Mouse (Mus musculus): Measurements from ENCODE around the gene Fam240a. TPM values are rescaled to one million over a fixed set of nuclear protein-coding genes. Genes with fewer than 3 reads are reported as not detected.

Gene Fam240a
- polyA plus RNA-seq, 1 experiment from 2014 or later: not detected

- H3K27me3 ChIP-seq (replicated peaks): peaks cover 7% of the 10 kb centered on the region
- no peaks in the 10 kb centered on the region for H3K9me3 ChIP-seq
- ATAC-seq (replicated peaks): no peak
- peaks cover 12% of the 10 kb centered on the region; the same call in 1 of the 2 replicates for H3K4me1 ChIP-seq
- peak overlapping the region; percentile 79 for H3K4me2 ChIP-seq
- H3K36me3 ChIP-seq (replicated peaks): no peaks in the 10 kb centered on the region
- peak overlapping the region; percentile 75 for H3K27ac ChIP-seq
- peak overlapping the region; percentile 51 for H3K4me3 ChIP-seq
- 40% methylated on average over 5 of the region's 5 CpGs for WGBS
- H3K9ac ChIP-seq: peak overlapping the region; percentile 47
These were observed 36.4 kb upstream of the Fam240a start for GRCm38 (mm10) chr9:110952931-110953549.

- Histone ChIP-seq H3K9me3 (no peaks in the 10 kb centered on the region), H3K4me3 (no peak overlapping the region), H3K4me1 (peaks cover 14% of the 10 kb centered on the region), H3K9ac (no peak overlapping the region), H3K27me3 (replicated peaks) (peaks cover 7% of the 10 kb centered on the region), H3K36me3 (replicated peaks) (no peaks in the 10 kb centered on the region), H3K4me2 (no peak overlapping the region), H3K27ac (no peak overlapping the region)
- WGBS: 56% methylated on average over 6 of the region's 6 CpGs
- ATAC-seq (replicated peaks): no peak
These were observed 35.7 kb upstream of the Fam240a start for GRCm38 (mm10) chr9:110952398-110952797.

- ATAC-seq (replicated peaks): no peak
- 97% methylated on average over 13 of the region's 13 CpGs for WGBS
- Histone ChIP-seq H3K27me3 (replicated peaks) (peaks cover 7% of the 10 kb centered on the region), H3K4me1 (peaks cover 19% of the 10 kb centered on the region), H3K4me3 (no peak overlapping the region), H3K36me3 (replicated peaks) (no peaks in the 10 kb centered on the region), H3K9ac (no peak overlapping the region), H3K9me3 (no peaks in the 10 kb centered on the region), H3K27ac (no peak overlapping the region), H3K4me2 (no peak overlapping the region)
These were observed 35.2 kb upstream of the Fam240a start for GRCm38 (mm10) chr9:110951866-110952265.

- H3K36me3 ChIP-seq (replicated peaks): no peaks in the 10 kb centered on the region
- WGBS: 91% methylated on average over 11 of the region's 11 CpGs
- ATAC-seq (replicated peaks): no peak
- H3K4me2 ChIP-seq: no peak within 1 kb of the TSS
- peaks cover 9% of the 10 kb centered on the region for H3K27me3 ChIP-seq (replicated peaks)
- H3K4me1 ChIP-seq: peaks cover 24% of the 10 kb centered on the region
- H3K9ac ChIP-seq: no peak within 1 kb of the TSS
- no peak within 1 kb of the TSS for H3K4me3 ChIP-seq
- H3K27ac ChIP-seq: no peak within 1 kb of the TSS
- H3K9me3 ChIP-seq: no peaks in the 10 kb centered on the region
These were observed 34.7 kb upstream of the Fam240a start, which contains the start of gene Lrrc2 for GRCm38 (mm10) chr9:110951397-110951796. Gene Lrrc2, plus strand, starts transcription at chr9:110951545.

- Histone ChIP-seq H3K36me3 (replicated peaks) (no peaks in the 10 kb centered on the region), H3K4me3 (no peak overlapping the region), H3K9ac (no peak overlapping the region), H3K4me2 (no peak overlapping the region), H3K4me1 (peaks cover 25% of the 10 kb centered on the region), H3K27me3 (replicated peaks) (peaks cover 12% of the 10 kb centered on the region), H3K27ac (no peak overlapping the region), H3K9me3 (no peaks in the 10 kb centered on the region)
- ATAC-seq (replicated peaks): no peak
- WGBS: 94% methylated on average over 3 of the region's 3 CpGs
These were observed 33.4 kb upstream of the Fam240a start for GRCm38 (mm10) chr9:110950109-110950508.

GRCm38 (mm10) chr9:110948813-110949310, 32.2 kb upstream of the Fam240a start:
- H3K4me3 ChIP-seq: no peak overlapping the region
- H3K36me3 ChIP-seq (replicated peaks): no peaks in the 10 kb centered on the region
- no peak overlapping the region for H3K27ac ChIP-seq
- H3K4me2 ChIP-seq: no peak overlapping the region
- no peak for ATAC-seq (replicated peaks)
- no peaks in the 10 kb centered on the region for H3K9me3 ChIP-seq
- WGBS: 70% methylated on average over 8 of the region's 8 CpGs
- H3K27me3 ChIP-seq (replicated peaks): peaks cover 16% of the 10 kb centered on the region
- H3K4me1 ChIP-seq: peaks cover 18% of the 10 kb centered on the region
- no peak overlapping the region for H3K9ac ChIP-seq

GRCm38 (mm10) chr9:110947900-110948299, 31.2 kb upstream of the Fam240a start:
- 38% methylated on average over 6 of the region's 6 CpGs for WGBS
- Histone ChIP-seq H3K4me3 (no peak overlapping the region), H3K4me2 (no peak overlapping the region), H3K36me3 (replicated peaks) (no peaks in the 10 kb centered on the region), H3K9ac (no peak overlapping the region), H3K27me3 (replicated peaks) (peaks cover 16% of the 10 kb centered on the region), H3K4me1 (peaks cover 15% of the 10 kb centered on the region), H3K27ac (no peak overlapping the region), H3K9me3 (no peaks in the 10 kb centered on the region)
- ATAC-seq (replicated peaks): no peak

GRCm38 (mm10) chr9:110947261-110947661, 30.6 kb upstream of the Fam240a start:
- 7% methylated on average over 6 of the region's 6 CpGs for WGBS
- Histone ChIP-seq H3K27ac (no peak overlapping the region), H3K4me3 (no peak overlapping the region), H3K36me3 (replicated peaks) (no peaks in the 10 kb centered on the region), H3K9ac (no peak overlapping the region), H3K4me1 (peaks cover 13% of the 10 kb centered on the region), H3K4me2 (no peak overlapping the region), H3K9me3 (no peaks in the 10 kb centered on the region), H3K27me3 (replicated peaks) (peaks cover 14% of the 10 kb centered on the region)
- ATAC-seq (replicated peaks): no peak

GRCm38 (mm10) chr9:110946548-110947044, 29.9 kb upstream of the Fam240a start:
- H3K9me3 ChIP-seq: no peaks in the 10 kb centered on the region
- no peak overlapping the region for H3K4me3 ChIP-seq
- peaks cover 14% of the 10 kb centered on the region for H3K27me3 ChIP-seq (replicated peaks)
- H3K4me1 ChIP-seq: peaks cover 13% of the 10 kb centered on the region
- no peak for ATAC-seq (replicated peaks)
- H3K27ac ChIP-seq: no peak overlapping the region
- no peak overlapping the region for H3K4me2 ChIP-seq
- WGBS: 9% methylated on average over 20 of the region's 20 CpGs
- no peaks in the 10 kb centered on the region for H3K36me3 ChIP-seq (replicated peaks)
- no peak overlapping the region for H3K9ac ChIP-seq

GRCm38 (mm10) chr9:110945926-110946325, 29.3 kb upstream of the Fam240a start, which contains the start of gene Tdgf1:
Gene Tdgf1, minus strand, starts transcription at chr9:110946158.
- Histone ChIP-seq H3K4me3 (no peak within 1 kb of the TSS), H3K36me3 (replicated peaks) (no peaks in the 10 kb centered on the region), H3K9me3 (no peaks in the 10 kb centered on the region), H3K27me3 (replicated peaks) (peaks cover 14% of the 10 kb centered on the region), H3K27ac (no peak within 1 kb of the TSS), H3K9ac (no peak within 1 kb of the TSS), H3K4me2 (no peak within 1 kb of the TSS), H3K4me1 (peaks cover 13% of the 10 kb centered on the region)
- no peak for ATAC-seq (replicated peaks)
- WGBS: 19% methylated on average over 11 of the region's 11 CpGs

- no peak for ATAC-seq (replicated peaks)
- Histone ChIP-seq H3K27ac (no peak overlapping the region), H3K9ac (no peak overlapping the region), H3K4me2 (no peak overlapping the region), H3K9me3 (no peaks in the 10 kb centered on the region), H3K4me1 (peaks cover 13% of the 10 kb centered on the region), H3K36me3 (replicated peaks) (no peaks in the 10 kb centered on the region), H3K27me3 (replicated peaks) (peaks cover 14% of the 10 kb centered on the region), H3K4me3 (no peak overlapping the region)
- 33% methylated on average over 18 of the region's 18 CpGs for WGBS
These were observed 28.7 kb upstream of the Fam240a start for GRCm38 (mm10) chr9:110945343-110945742.

- Histone ChIP-seq H3K9me3 (no peaks in the 10 kb centered on the region), H3K4me1 (peaks cover 13% of the 10 kb centered on the region), H3K4me2 (no peak overlapping the region), H3K9ac (no peak overlapping the region), H3K27me3 (replicated peaks) (peaks cover 14% of the 10 kb centered on the region), H3K36me3 (replicated peaks) (no peaks in the 10 kb centered on the region), H3K27ac (no peak overlapping the region), H3K4me3 (no peak overlapping the region)
- WGBS: 31% methylated on average over 13 of the region's 13 CpGs
- ATAC-seq (replicated peaks): no peak
These were observed 27.6 kb upstream of the Fam240a start for GRCm38 (mm10) chr9:110944265-110944664.
